Mouse (Mus musculus): ENCODE results near the gene Pnpo. TPM values are rescaled to one million over a fixed set of nuclear protein-coding genes. Genes with fewer than 3 reads are reported as not detected.

Gene Pnpo
- polyA plus RNA-seq, 1 experiment from 2014 or later, result 145 TPM

DNA sequence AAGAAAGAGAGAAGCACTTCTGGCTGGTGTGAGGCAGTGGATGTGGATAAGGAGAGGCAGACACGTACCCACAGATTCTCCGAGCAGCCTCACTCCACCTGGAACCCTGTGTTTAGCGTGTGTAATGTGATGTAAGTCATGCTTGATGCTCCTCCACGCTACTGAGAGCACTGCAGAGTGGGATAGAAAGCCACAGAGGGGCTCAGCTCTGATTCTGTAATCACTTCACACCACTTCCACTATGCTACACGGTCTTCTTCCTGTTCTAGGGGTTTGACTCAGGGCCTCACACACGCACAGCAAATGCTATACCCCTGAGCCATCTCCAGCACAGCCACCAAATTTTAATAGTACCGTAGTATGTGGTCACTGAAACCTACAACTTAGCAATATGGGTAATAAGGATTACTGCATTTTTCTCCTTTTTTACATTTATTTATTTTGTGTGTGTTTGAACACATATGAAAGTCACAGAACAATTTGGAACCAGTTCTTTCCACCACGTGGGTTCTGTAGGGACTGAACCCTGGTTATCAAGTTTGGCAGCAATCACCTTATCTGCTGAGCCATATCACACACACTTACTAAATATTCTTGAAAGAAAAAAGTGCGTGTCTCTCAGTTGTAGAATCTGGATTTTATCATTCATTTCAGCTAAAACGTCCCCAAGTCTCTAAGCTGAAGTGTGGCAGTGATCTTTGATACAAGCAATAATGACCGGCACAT, 23.9 kb upstream of the Pnpo start:
- no peak for ATAC-seq
- H3K9ac ChIP-seq (ENCODE audit: low read depth, low read length), result no peak overlapping the region

DNA sequence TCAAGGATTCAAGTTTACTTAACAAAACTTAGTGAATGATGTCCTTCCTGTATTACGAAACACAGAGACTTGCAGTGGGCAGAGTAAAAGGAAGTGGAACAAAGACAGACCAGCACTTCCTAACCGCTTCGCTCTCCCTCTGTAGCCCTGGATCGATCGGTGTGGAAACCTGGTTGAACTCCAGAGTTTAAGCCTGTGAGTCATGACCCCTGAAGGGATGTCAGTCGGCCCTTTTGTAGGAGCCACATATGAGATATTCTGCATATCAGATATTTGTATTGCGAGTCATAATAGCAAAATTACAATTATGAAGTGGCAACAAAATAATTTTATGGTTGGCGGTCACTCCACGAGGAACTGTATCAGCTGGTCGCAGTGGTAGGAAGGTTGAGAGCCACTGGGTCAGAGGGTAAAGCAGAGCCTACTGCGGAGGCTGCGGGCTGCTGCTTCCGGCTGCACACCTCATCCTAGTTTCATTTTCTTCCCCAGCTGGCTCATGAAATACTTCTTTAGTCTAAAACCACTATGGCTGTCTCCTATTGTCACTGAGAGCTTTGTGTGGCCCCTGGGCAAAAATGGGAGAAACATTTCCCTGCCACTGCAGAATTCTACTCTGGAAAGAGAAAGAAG, 23.2 kb upstream of the Pnpo start:
- no peaks in the 10 kb centered on the region for H3K27me3 ChIP-seq (replicated peaks; ENCODE audit: control insufficient read depth, insufficient read depth, low read length)
- H3K9me3 ChIP-seq (ENCODE audit: control insufficient read depth), result no peaks in the 10 kb centered on the region
- H3K4me1 ChIP-seq (replicated peaks; ENCODE audit: control insufficient read depth, insufficient read depth, low read length), result peaks cover 14% of the 10 kb centered on the region
- WGBS, result 50% methylated on average over 13 of the region's 13 CpGs
- peak overlapping the region; percentile 30 for H3K4me2 ChIP-seq (replicated peaks; ENCODE audit: low read depth)
- no peak for TF ChIP-seq CTCF (IDR thresholded peaks at IDR 0.05; ENCODE audit: low read depth)
- no peak overlapping the region for H3K9ac ChIP-seq (ENCODE audit: low read depth, low read length)
- peak overlapping the region; percentile 41 for H3K27ac ChIP-seq (ENCODE audit: low read depth, low read length)
- peaks cover 7% of the 10 kb centered on the region for H3K36me3 ChIP-seq (ENCODE audit: control insufficient read depth, insufficient read depth)
- peak; percentile 63 for ATAC-seq
- H3K4me3 ChIP-seq (ENCODE audit: low read depth, low read length), result no peak overlapping the region

More for the DNA sequence above, 23.9 kb upstream of the Pnpo start:
- H3K4me1 ChIP-seq (replicated peaks; ENCODE audit: control insufficient read depth, insufficient read depth, low read length), result peaks cover 14% of the 10 kb centered on the region
- H3K9me3 ChIP-seq (ENCODE audit: control insufficient read depth), result no peaks in the 10 kb centered on the region
- peak overlapping the region; percentile 41; the same call in 1 of the 2 replicates for H3K27ac ChIP-seq (ENCODE audit: low read depth, low read length)
- peaks cover under 1% of the 10 kb centered on the region; the same call in 1 of the 2 replicates for H3K36me3 ChIP-seq (ENCODE audit: control insufficient read depth, insufficient read depth)
- WGBS, result 65% methylated on average over 11 of the region's 11 CpGs
- peak overlapping the region; percentile 30 for H3K4me2 ChIP-seq (replicated peaks; ENCODE audit: low read depth)
- no peak overlapping the region for H3K4me3 ChIP-seq (ENCODE audit: low read depth, low read length)
- no peaks in the 10 kb centered on the region for H3K27me3 ChIP-seq (replicated peaks; ENCODE audit: control insufficient read depth, insufficient read depth, low read length)
- TF ChIP-seq CTCF (IDR thresholded peaks at IDR 0.05; ENCODE audit: low read depth), result no peak

DNA sequence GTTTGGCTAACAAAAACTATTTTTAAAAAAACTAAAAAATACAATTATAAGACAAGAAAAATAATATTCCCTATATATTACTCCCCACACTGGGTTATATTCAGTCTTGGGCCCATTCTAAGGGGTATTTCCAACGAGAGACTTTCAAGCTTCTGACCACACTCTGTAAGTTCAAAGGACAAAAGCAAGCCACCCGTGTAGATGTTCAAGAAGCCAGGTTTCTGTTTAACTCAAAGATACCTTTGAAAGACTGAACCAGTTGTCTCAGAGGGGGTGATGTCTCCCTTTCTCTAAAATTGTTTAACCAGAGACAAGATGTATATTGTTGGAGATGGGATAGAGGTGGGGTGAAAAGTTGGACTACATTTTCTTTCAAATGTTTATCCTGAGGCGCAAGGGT, 22.4 kb upstream of the Pnpo start:
- no peak overlapping the region for H3K27ac ChIP-seq (ENCODE audit: low read depth, low read length)
- H3K4me1 ChIP-seq (replicated peaks; ENCODE audit: control insufficient read depth, insufficient read depth, low read length), result peaks cover 14% of the 10 kb centered on the region
- no peak overlapping the region for H3K4me2 ChIP-seq (replicated peaks; ENCODE audit: low read depth)
- ATAC-seq, result no peak
- H3K4me3 ChIP-seq (ENCODE audit: low read depth, low read length), result no peak overlapping the region
- H3K9ac ChIP-seq (ENCODE audit: low read depth, low read length), result no peak overlapping the region
- WGBS, result 74% methylated on average over 3 of the region's 3 CpGs
- peaks cover 16% of the 10 kb centered on the region for H3K36me3 ChIP-seq (ENCODE audit: control insufficient read depth, insufficient read depth)
- H3K27me3 ChIP-seq (replicated peaks; ENCODE audit: control insufficient read depth, insufficient read depth, low read length), result no peaks in the 10 kb centered on the region
- TF ChIP-seq CTCF (IDR thresholded peaks at IDR 0.05; ENCODE audit: low read depth), result no peak
- no peaks in the 10 kb centered on the region for H3K9me3 ChIP-seq (ENCODE audit: control insufficient read depth)

DNA sequence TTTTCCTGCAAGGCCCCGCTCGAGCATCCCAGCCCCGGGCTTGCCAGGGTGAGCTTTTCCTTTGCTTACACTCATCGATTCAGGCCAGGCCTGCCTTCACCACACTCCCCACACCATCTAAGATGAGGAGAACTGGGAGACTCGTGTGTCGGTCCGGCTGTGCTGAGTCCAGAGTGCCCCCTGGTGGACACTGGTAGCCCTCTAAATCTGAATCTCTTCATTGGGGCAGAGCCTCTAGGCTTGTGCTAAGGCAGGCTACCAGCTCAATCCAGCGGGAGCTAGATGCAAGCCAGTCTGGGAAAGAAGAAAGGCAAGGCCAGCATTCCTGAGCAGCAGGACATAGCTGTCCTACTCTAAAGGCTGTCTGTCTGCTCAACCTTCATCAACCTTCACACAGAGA, 19.8 kb upstream of the Pnpo start:
- no peak overlapping the region for H3K27ac ChIP-seq (ENCODE audit: low read depth, low read length)
- no peaks in the 10 kb centered on the region for H3K27me3 ChIP-seq (replicated peaks; ENCODE audit: control insufficient read depth, insufficient read depth, low read length)
- peaks cover 41% of the 10 kb centered on the region for H3K36me3 ChIP-seq (ENCODE audit: control insufficient read depth, insufficient read depth)
- WGBS, result 13% methylated on average over 8 of the region's 8 CpGs
- peak; percentile 96 for TF ChIP-seq CTCF (IDR thresholded peaks at IDR 0.05; ENCODE audit: low read depth)
- H3K4me1 ChIP-seq (replicated peaks; ENCODE audit: control insufficient read depth, insufficient read depth, low read length), result 0 out of 2 replicates have a peak, but pooled peaks cover 4% of the 10 kb centered on the region
- no peak overlapping the region for H3K9ac ChIP-seq (ENCODE audit: low read depth, low read length)
- no peak overlapping the region for H3K4me2 ChIP-seq (replicated peaks; ENCODE audit: low read depth)
- H3K9me3 ChIP-seq (ENCODE audit: control insufficient read depth), result no peaks in the 10 kb centered on the region
- peak; percentile 58 for ATAC-seq
- H3K4me3 ChIP-seq (ENCODE audit: low read depth, low read length), result no peak overlapping the region

DNA sequence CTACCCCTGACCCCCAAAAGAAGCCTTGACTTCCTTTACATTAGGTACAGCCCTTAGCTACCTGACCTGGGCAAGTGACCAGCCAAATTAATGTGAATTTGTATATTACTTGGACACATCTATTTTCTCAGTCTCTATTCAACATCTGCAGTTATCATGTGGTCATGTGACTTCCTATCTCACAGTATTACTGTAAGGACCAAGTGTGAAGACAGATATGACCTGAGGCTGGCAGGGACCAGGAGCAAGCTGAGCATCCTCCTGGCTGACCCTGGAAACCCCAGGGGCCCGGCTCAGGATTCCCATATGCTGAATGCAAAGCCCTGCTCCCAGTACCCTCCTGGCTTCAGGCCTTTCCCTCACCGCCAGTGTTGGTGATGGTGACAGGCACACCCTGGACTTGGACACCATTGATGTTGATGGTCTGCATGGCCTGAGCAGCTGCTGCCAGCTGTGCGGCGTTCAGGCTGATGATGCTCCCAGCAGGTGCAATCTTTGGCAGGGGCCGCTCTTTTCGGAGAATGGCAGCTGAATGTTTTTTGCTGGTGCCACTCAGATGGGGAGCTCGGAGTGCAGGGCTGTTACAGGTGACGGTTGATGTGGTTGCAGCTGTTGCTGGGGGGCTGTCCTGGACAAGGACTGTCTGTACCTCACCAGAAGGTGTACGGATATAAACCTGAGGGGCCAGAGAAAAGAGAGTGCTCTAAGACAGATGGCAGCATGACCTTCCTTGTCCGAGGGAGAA, 13.4 kb upstream of the Pnpo start:
- Histone ChIP-seq H3K4me3 (ENCODE audit: low read depth, low read length) (no peak overlapping the region), H3K36me3 (ENCODE audit: control insufficient read depth, insufficient read depth) (peaks cover 84% of the 10 kb centered on the region), H3K27ac (ENCODE audit: low read depth, low read length) (no peak overlapping the region), H3K4me1 (replicated peaks; ENCODE audit: control insufficient read depth, insufficient read depth, low read length) (no peaks in the 10 kb centered on the region; the same call in 1 of the 2 replicates), H3K9me3 (ENCODE audit: control insufficient read depth) (no peaks in the 10 kb centered on the region), H3K9ac (ENCODE audit: low read depth, low read length) (no peak overlapping the region), H3K27me3 (replicated peaks; ENCODE audit: control insufficient read depth, insufficient read depth, low read length) (no peaks in the 10 kb centered on the region), H3K4me2 (replicated peaks; ENCODE audit: low read depth) (no peak overlapping the region)
- no peak for TF ChIP-seq CTCF (IDR thresholded peaks at IDR 0.05; ENCODE audit: low read depth)
- WGBS, result 86% methylated on average over 10 of the region's 10 CpGs
- ATAC-seq, result no peak

All from intestine, postnatal 0 days (tissue).